Mouse (Mus musculus): Measurements from ENCODE around the gene Ncapd2.

The Ncapd2 gene

GRCm38 (mm10) chr6:125148926-125149568 is 42.5 kb downstream of the Ncapd2 start:
- DNase-seq (ENCODE audit: extremely low read depth, low read depth, low spot score) = no peak

DNA sequence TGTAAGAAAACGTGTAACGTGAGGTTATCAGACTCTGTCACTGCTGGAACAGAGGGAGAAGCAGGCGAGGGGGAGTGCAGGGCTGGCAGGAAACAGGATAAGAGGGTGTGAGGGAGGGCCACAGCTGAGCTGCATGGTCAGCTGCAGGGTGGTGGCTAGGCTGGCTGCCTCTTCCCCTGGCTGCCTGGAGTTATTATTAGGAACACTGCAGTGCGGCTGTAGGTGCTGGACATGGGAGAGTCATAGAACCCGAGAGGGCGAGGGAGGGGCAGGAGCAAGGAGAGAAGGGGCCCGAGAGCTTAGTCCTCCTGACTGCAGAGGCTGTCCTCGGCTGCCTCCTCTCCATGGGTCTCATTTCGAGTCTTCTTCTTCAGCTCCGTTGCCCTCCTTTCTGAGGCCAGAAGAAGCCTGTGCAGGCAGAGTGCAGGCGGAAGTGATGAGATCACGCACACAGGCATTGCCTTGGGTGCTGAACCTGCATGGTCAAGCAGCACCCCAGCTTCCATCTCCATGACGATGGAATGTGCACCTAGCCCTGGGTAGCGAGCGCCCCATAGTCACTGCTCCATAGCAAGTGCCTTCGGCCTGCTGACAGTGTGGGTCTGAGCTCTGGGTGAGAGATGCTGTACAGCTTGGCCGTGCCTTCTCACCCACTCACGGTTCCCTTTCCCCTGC is 43.1 kb downstream of the Ncapd2 start:
- DNase-seq (ENCODE audit: extremely low read depth, low read depth, low spot score) = no peak

- no peak for DNase-seq (ENCODE audit: extremely low read depth, low read depth, low spot score)
These were observed 44.2 kb downstream of the Ncapd2 start for GRCm38 (mm10) chr6:125147329-125147728.

GRCm38 (mm10) chr6:125146797-125147196 is 44.7 kb downstream of the Ncapd2 start:
- no peak for DNase-seq (ENCODE audit: extremely low read depth, low read depth, low spot score)

DNA sequence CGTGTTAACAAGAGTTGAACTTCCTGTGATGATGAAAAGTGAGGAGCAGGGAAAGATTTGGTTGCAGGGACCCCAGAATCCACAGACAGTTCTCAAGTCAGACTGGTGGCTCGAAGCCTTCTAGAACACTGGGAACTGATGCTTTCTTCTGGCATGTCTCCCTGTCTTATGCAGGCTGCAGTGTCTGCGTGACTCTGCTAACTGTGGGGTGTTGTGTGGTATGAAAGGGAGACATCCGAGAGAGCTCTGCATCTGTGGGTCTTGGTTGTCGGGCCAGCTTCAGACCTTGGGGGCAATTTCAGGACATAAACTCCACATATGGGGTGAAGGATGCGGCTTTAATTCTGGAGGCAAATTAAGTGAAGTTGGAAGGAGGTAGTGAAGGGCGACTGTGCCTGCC is 45.4 kb downstream of the Ncapd2 start:
- DNase-seq (ENCODE audit: extremely low read depth, low read depth, low spot score) = no peak

DNA sequence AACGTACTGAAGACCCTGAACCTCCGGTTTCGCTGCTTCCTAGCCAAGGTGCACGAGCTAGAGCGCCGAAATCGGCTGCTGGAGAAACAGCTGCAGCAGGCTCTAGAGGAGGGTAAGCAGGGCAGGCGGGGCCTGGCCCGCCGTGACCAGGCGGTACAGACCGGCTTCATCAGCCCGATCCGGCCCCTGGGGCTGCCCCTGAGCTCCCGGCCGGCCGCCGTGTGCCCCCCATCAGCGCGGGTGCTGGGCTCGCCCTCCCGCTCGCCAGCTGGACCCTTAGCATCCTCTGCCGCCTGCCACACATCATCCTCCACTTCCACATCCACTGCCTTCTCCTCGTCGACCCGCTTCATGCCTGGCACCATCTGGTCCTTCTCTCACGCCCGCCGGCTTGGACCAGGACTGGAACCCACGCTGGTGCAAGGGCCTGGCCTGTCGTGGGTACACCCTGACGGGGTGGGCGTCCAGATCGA is 46.0 kb downstream of the Ncapd2 start:
- no peak for DNase-seq (ENCODE audit: extremely low read depth, low read depth, low spot score)

DNA sequence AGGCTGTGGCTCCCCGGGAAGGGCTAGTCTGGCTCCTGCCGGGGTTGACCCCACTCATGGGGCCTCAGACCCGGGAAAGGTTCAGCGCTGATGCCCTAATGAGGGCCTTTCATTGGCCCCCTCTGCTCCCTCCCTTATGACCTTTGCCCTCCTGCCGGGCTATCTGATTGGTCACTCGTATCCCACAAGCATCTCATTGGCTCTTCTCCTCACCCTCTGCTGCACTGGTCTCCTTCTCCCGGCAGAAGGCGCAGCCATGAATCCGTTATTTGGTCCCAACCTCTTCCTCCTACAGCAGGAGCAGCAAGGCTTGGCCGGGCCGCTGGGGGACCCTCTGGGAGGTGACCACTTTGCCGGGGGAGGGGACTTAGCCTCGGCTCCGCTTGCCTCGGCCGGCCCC is 46.5 kb downstream of the Ncapd2 start, which contains the start of gene Iffo1:
Gene Iffo1 (plus strand): TSS at position 241 of the 400 bp plus-strand sequence.
- no peak for DNase-seq (ENCODE audit: extremely low read depth, low read depth, low spot score)

DNA sequence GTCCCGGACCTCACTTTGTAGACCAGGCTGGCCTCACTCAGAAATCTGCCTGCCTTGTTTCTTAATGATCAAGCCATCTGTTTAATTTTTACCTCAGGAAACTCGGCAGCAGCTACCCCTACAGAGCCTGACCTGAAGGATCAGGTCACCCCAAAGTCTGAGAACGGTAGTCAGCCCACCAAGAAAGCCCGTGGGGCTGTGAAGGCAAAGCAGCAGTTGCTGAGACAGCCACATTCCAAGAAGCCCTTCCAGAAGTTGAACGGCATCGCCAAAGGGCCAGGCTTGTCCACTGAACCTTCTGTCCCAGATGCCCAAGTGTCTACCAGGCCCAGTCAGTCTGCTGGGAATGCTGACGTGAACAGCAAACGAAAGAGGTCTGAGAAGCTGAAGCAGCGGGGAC is 47.6 kb downstream of the Ncapd2 start:
- no peak for DNase-seq (ENCODE audit: extremely low read depth, low read depth, low spot score)

- DNase-seq (ENCODE audit: extremely low read depth, low read depth, low spot score) = no peak
These were observed 48.4 kb downstream of the Ncapd2 start for GRCm38 (mm10) chr6:125143128-125143527.

DNA sequence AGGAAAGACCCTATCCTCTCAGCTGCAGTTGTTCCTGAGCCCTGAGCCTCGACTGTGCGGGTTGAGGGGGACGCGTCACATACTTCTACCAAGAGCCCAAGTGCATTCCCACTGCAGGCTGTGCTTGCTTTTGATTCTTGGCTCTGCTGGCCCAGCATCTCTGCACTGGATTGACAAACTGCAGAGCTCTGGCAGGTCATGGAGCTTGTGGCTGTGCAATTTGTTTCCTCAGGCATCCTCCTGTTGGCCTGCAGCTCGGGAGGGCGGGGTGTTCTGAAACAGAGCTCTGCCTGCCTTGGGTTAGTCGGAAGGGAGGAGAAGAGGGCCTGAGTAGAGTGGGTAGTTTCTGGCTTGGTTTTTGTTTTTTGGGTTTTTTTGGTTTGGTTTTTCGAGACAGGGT is 49.1 kb downstream of the Ncapd2 start:
- DNase-seq (ENCODE audit: extremely low read depth, low read depth, low spot score) = no peak

DNA sequence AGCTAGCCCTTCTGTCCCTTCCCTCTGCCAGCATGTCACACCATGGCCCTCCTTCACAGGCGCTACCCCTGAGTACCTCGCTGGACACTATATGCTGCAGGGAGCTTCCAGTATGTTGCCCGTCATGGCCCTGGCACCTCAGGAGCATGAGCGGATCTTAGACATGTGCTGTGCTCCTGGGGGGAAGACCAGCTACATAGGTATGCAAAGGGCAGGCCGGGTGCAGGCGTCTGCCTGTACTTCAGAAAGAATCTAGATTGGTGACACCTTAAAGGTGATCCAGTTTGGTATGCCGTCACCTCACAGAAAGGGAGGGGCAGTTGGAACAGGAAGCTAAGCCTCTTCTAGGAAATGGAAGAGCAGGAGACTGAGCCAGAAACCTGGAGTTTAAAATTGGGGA is 51.8 kb downstream of the Ncapd2 start:
- no peak for DNase-seq (ENCODE audit: extremely low read depth, low read depth, low spot score)

GRCm38 (mm10) chr6:125137002-125137671 is 54.4 kb downstream of the Ncapd2 start:
- DNase-seq (ENCODE audit: extremely low read depth, low read depth, low spot score) = no peak

DNA sequence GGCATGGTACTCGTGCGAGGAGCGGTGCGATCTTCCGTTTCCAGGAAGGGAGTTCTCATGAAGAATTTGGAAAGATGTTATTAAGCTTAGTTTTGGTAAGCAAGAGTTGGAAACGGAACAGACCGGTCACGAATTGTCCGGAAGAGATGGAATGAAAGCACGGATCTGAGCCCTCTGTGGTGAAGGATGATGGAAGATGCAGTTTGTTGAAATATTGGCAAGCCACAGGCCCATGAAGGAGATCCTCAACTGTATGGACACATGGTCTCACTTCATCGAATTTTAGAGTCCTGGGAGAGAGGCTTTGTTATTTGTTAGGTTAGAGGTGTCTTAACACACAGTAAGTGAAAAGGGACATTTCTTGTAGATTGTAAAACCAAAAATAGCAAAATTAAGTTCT is 59.0 kb downstream of the Ncapd2 start:
- no peak for DNase-seq (ENCODE audit: extremely low read depth, low read depth, low spot score)

- DNase-seq (ENCODE audit: extremely low read depth, low read depth, low spot score) = no peak
These were observed 60.0 kb downstream of the Ncapd2 start, which contains the start of gene Nop2 for GRCm38 (mm10) chr6:125131302-125132156. Gene Nop2 (plus strand): TSS chr6:125131909.

DNA sequence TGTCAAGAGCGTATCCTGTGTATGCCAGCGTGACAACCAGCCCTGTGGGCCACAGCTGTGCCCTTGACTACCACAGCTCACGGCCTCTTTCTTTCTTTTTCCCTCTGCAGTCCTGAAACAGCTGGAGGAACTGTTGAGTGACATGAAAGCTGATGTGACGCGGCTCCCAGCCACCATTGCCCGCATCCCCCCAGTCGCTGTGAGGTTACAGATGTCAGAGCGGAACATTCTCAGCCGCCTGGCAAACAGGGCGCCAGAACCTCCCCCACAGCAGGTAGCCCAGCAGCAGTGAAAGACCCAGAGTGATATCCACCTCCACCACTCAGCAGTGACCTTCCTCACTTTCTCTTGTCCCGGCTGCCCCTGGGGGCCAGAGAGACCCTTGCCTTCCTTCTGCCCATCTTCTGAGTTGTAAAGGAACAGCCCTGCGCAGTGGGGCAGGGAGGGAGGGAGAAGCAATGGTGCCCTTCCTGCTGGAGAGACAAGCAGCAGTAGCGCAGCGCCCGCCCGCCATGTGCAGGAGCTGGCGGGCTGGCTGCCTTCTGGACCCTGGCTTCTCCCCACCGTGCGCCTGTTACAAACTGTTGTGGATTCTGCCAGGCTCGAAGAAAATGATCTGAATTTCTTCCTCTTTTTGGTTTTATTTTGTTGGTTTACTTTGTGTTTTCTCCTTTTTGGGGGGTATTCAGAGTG is 61.6 kb downstream of the Ncapd2 start:
- no peak for DNase-seq (ENCODE audit: extremely low read depth, low read depth, low spot score)

DNA sequence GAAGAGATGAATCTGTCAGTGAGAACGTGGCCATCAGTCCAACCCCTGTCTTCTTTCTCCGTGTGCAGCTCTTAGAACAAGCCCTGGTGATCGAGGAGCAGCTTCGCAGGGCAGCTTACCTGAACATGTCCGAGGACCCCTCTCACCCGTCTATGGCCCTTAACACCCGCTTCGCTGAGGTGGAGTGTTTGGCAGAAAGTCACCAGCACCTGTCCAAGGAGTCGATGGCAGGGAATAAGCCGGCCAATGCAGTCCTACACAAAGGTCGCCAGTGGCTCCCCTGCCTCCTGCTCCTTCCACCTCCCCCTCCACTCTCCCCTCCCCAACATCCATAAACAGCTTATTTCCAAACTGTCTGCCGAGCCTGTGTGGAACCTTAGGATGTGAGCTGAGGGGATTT is 62.8 kb downstream of the Ncapd2 start:
- DNase-seq (ENCODE audit: extremely low read depth, low read depth, low spot score) = no peak

DNA sequence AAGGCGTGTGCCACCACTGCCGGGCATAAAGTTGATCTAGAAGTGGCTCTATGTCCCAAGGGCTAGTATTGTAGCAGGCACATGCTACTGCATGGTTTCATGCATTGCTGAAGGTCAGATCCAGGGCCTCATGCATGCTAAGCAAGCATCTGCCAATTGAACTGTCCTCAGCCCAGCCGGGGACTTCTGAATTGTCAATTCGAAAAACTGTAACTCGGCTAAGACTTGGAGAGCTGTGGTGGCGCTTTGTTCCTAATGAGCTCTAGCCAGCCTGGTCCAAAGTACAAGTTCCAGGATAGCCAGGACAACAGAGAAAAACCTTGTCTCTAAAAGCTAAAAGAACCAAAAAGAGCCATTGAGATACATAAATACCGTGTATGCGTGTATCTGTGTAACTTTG is 72.1 kb downstream of the Ncapd2 start:
- no peak for DNase-seq (ENCODE audit: extremely low read depth, low read depth, low spot score)

Data from fat pad, adult 2 months (tissue).